Mouse (Mus musculus): Measurements from ENCODE around the gene Arrdc4. TPM values are rescaled to one million over a fixed set of nuclear protein-coding genes. Genes with fewer than 3 reads are reported as not detected.

Arrdc4 gene
- polyA plus RNA-seq (2015; fragmentation: Nextera tagmentation; extraction: Ambion mirVana) = 22.4 and 26.0 TPM in 2 replicates

DNA sequence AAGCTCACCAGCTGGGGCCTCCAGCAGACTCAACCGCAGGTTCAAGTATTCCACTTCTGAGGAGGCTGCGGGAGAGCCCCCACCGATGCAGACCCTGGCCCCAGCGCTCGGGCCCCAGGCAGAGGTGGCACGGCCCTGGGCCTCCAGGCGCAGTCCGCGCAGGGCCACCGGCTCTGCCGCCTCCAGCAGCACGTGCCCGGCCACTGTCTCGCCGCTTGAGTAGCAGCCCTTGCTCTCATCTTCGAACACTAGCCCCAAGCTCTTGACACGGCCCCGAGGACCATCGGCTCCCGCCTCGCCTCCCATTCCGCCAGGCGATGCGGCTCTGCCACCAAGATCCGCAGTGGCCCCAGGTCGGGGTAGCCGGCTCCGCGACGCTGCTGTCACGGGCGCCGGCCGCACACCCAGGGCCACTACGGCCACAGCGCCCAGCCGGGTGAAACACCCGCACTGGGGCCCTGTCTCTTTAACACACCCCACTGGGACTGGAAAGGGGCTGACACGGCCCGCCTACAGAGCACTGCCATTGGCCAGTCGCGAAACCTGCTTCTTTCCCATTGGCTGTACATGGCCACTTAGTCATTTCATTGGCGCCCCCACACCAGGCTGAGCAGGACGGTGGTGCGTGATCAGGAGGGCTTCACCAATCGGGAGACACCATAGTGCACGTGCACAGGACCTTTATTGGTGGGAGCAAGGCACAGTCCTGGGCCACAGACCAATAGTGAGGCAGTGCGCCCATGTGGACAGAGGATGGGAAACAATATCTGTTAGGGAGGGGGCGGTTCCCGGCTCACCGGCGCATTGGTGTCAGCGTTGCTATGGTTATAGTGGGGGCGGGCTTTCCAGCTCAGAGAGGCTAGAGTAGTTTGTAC lies at the start of gene Arrdc4:
TSS of gene Arrdc4 (minus strand) at position 481 of the 875 bp plus-strand sequence.
- H3K4me3 ChIP-seq = peak within 1 kb of the TSS; percentile 77
- H3K4me1 ChIP-seq (replicated peaks) = peaks cover 38% of the 10 kb centered on the region
- peaks cover 9% of the 10 kb centered on the region; the same call in 1 of the 2 replicates for H3K36me3 ChIP-seq
- ATAC-seq (ENCODE audit: low FRiP score, low read depth) = peak; percentile 100
- H3K27ac ChIP-seq (replicated peaks) = peak within 1 kb of the TSS; percentile 82
- H3K27me3 ChIP-seq = no peaks in the 10 kb centered on the region
- no peaks in the 10 kb centered on the region for H3K9me3 ChIP-seq
- peak within 1 kb of the TSS; percentile 77 for H3K9ac ChIP-seq
- under 1% methylated on average over 54 of the region's 54 CpGs for WGBS
- peak within 1 kb of the TSS; percentile 75 for H3K4me2 ChIP-seq

DNA sequence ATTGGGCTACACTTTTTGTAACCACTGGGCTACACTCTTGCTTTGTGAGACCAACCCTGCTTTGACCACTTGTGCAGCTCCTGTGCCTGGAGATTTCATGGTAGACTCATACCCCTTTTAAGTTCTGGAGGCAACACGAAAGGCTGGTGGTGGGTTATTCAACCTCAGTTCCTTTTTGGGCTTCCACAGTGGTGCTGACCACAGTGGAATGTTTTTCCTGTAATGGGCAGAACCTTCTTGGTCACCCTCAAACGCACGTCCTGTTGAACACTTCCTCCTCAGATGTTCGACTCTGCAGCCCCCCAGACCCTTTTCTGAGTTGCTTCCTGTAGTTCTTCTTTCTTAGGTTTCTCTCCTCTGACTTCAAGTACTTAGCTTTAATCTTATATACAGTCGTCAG lies 46.5 kb upstream of the Arrdc4 start:
- H3K4me1 ChIP-seq (replicated peaks) = no peaks in the 10 kb centered on the region
- no peaks in the 10 kb centered on the region for H3K9me3 ChIP-seq
- H3K9ac ChIP-seq = no peak overlapping the region
- no peaks in the 10 kb centered on the region for H3K27me3 ChIP-seq
- no peaks in the 10 kb centered on the region for H3K36me3 ChIP-seq
- no peak overlapping the region for H3K27ac ChIP-seq (replicated peaks)
- no peak overlapping the region for H3K4me3 ChIP-seq
- 78% methylated on average over 5 of the region's 5 CpGs for WGBS
- no peak overlapping the region for H3K4me2 ChIP-seq
- no peak for ATAC-seq (ENCODE audit: low FRiP score, low read depth)

DNA sequence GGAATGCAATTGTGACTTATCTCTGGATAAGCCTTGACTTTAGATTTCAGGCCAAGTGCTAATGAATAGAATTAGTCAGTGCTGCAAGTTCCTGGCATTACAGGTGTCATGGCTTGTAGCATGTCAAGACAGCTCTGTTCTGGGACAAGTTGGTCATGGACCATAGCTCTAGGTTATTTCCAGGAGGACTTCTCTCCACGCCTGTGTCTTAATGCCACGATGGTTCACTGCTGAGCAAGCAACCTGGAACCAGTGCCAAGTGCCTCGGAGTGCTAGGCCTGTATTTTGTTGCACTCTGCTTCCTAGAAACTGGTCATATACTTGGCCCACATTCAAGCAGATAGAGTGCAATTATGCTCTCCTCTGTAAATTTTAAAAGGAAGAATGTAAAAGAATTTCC lies 39.7 kb upstream of the Arrdc4 start:
- Histone ChIP-seq H3K4me2 (no peak overlapping the region), H3K4me3 (no peak overlapping the region), H3K9ac (no peak overlapping the region), H3K27ac (replicated peaks) (no peak overlapping the region), H3K36me3 (no peaks in the 10 kb centered on the region), H3K9me3 (no peaks in the 10 kb centered on the region), H3K27me3 (no peaks in the 10 kb centered on the region), H3K4me1 (replicated peaks) (no peaks in the 10 kb centered on the region)
- WGBS = 83% methylated on average over 3 of the region's 3 CpGs
- ATAC-seq (ENCODE audit: low FRiP score, low read depth) = no peak

DNA sequence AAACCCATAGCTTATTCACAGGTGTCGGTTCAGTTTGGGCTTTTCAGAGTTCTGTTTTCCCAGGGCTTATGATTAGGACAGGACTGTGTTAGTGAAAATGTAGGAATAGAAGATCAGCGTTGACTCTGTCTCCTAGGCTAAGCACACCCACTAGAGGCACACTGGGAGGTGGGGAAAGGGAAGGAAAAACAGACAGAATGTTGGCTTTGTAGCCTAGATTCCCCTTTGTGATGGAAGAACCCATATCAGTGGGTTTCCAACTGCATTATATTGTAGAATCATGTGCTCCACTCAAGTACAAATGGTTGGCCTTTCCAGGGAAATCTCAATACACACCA lies 22.7 kb upstream of the Arrdc4 start:
- Histone ChIP-seq H3K9me3 (no peaks in the 10 kb centered on the region), H3K4me2 (no peak overlapping the region), H3K27me3 (no peaks in the 10 kb centered on the region), H3K9ac (no peak overlapping the region), H3K36me3 (no peaks in the 10 kb centered on the region), H3K4me1 (replicated peaks) (no peaks in the 10 kb centered on the region), H3K27ac (replicated peaks) (no peak overlapping the region), H3K4me3 (no peak overlapping the region)
- 92% methylated on average over 2 of the region's 2 CpGs for whole genome bisulfite sequencing
- no peak for ATAC-seq (ENCODE audit: low FRiP score, low read depth)

DNA sequence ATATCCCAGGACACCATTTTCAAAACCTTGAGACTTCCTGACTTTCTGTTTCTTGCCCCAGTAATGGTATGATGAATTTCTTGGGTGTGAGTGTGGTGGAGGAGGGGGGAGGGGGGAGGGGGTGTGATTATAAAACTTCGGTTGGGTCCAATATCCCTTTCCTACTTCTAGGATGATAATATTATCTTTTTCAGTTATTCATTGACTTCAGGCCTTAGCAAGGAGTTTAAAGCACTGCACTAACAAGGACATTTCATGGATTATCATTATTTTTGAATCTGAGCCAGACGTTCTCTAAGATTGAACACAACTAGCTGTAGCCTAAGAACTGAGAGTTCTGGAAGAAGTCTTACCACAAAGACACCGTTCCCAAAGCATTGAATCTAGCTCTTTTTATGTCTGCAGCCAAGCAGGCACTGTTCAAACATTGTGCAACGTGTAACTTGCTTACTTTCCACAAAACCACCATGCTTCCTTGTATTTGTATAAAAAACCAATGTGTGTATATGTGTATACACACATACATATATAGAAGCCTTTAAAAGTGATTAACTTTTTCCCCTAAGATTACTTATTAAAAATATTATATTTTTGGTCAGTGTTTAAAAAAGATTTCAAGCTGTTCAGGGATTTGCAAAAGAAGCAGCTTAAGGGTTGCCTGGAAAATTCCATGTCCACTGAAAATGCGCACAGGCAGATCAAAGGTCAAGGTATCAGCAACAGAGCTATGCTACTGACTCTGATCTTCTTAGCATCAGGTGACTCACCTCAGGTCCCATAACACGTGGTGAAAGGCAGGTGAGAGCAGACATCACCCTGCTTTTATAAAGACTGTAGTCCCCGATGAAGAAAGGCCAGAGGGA lies 22.1 kb upstream of the Arrdc4 start:
- WGBS = 77% methylated on average over 7 of the region's 7 CpGs

DNA sequence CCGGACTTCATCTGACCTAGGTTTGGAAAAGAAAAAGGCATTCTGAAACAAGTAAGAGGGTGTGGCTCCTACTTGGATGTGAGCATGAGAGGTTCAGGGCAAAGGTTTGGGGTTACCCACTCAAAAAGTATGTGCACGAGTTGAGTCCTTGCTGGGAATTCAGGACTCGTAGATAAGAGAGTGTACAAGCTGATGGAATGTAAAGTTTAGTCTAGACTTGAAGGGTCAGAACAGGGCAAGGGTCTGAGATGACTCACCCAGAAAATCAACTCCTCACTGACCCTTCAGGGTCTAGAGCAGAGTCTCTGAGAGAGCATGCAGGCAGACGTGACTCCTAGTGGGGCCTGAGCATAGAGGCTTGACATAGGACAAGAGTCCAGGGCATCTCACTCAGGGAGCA lies 16.9 kb upstream of the Arrdc4 start:
- no peak overlapping the region for H3K27ac ChIP-seq (replicated peaks)
- no peak overlapping the region for H3K4me2 ChIP-seq
- H3K9me3 ChIP-seq = no peaks in the 10 kb centered on the region
- ATAC-seq (ENCODE audit: low FRiP score, low read depth) = no peak
- H3K36me3 ChIP-seq = no peaks in the 10 kb centered on the region
- H3K9ac ChIP-seq = no peak overlapping the region
- H3K4me1 ChIP-seq (replicated peaks) = no peaks in the 10 kb centered on the region
- no peaks in the 10 kb centered on the region for H3K27me3 ChIP-seq
- no peak overlapping the region for H3K4me3 ChIP-seq
- WGBS = 94% methylated on average over 4 of the region's 4 CpGs

More for the DNA sequence above, 22.1 kb upstream of the Arrdc4 start:
- H3K9ac ChIP-seq = no peak overlapping the region
- no peak for ATAC-seq (ENCODE audit: low FRiP score, low read depth)
- H3K4me2 ChIP-seq = no peak overlapping the region
- no peaks in the 10 kb centered on the region for H3K36me3 ChIP-seq
- H3K4me3 ChIP-seq = no peak overlapping the region
- no peaks in the 10 kb centered on the region for H3K27me3 ChIP-seq
- H3K27ac ChIP-seq (replicated peaks) = no peak overlapping the region
- no peaks in the 10 kb centered on the region for H3K9me3 ChIP-seq
- no peaks in the 10 kb centered on the region for H3K4me1 ChIP-seq (replicated peaks)

DNA sequence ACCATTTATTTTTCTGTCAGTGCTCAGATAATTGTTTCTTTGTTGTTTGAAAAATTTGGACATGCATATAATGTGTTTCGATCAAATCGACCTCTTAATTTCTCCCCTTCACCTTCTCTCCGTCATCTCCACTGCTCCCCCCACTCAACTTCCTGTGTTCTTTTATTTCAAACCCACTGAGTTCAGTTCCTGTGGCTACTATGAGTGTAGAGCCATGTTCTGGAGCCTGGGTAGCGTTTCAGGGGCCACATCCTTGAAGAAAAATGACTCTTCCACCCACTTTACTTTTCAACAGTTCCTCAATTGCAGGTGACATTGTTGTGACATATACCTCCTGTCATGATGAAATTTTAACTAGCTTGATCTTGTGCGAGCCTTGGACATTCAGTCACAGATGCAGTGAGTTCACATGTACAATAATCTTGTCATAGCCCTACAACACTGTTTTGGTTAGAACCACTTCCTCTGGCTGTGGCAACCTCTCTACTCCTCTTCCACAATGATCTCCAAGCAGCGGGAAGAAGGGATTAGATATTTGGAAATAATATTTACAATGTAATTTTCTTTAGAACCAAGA lies 10.2 kb upstream of the Arrdc4 start:
- H3K9me3 ChIP-seq = no peaks in the 10 kb centered on the region
- no peak overlapping the region for H3K9ac ChIP-seq
- ATAC-seq (ENCODE audit: low FRiP score, low read depth) = no peak
- no peak overlapping the region for H3K4me2 ChIP-seq
- H3K4me1 ChIP-seq (replicated peaks) = no peaks in the 10 kb centered on the region
- H3K4me3 ChIP-seq = no peak overlapping the region
- WGBS = 80% methylated on average over 6 of the region's 6 CpGs
- H3K36me3 ChIP-seq = no peaks in the 10 kb centered on the region
- H3K27me3 ChIP-seq = no peaks in the 10 kb centered on the region
- H3K27ac ChIP-seq (replicated peaks) = no peak overlapping the region

DNA sequence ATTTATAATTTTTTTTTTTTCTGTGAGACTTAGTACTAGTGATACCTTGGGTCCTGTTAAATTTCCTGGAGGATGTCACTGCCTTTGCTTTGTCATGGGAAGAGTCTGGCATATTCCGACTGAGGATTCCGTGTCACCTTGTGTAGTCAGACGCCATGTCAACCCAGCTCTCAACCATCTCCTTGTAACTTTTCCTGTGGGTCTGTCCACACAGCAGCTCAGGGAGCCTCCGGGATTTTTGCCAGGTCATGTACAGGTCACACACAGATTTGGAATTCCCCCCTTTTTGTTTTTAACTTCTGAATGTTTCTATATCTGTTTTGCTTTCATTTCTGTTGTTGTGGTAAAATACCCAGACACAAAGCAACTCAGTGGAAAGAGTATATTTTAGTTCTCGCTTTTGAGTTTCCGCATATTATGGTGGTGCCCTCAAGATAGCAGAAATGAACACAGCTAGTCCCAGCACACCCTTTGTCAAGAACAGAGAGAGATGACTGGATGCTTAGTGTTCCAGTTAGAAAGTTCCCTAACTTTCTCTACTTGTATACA lies 7.7 kb upstream of the Arrdc4 start:
- no peak overlapping the region for H3K27ac ChIP-seq (replicated peaks)
- no peaks in the 10 kb centered on the region for H3K4me1 ChIP-seq (replicated peaks)
- no peak overlapping the region for H3K4me3 ChIP-seq
- no peak for ATAC-seq (ENCODE audit: low FRiP score, low read depth)
- 92% methylated on average over 6 of the region's 6 CpGs for WGBS
- H3K27me3 ChIP-seq = no peaks in the 10 kb centered on the region
- H3K9me3 ChIP-seq = no peaks in the 10 kb centered on the region
- H3K36me3 ChIP-seq = no peaks in the 10 kb centered on the region
- no peak overlapping the region for H3K9ac ChIP-seq
- H3K4me2 ChIP-seq = no peak overlapping the region

DNA sequence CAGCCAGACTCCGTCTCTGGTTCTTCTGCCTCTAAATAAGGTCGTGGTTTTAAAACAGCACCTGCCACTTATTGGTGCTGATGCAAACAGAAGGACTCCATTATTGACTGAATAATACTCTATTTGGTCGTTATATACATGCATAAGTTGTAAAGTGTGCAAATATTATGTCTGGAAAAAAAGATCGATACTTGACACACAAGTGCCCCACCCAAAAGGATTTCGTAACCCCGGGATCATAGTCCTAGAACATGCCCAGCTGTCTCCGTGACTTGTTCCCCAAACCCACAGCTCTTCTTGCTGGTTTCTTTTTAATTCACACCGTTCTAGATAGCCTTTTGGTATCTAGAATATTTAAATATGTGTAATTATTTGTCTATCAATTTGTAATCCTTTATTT lies 878 bp upstream of the Arrdc4 start:
- Histone ChIP-seq H3K4me3 (peak overlapping the region; percentile 77), H3K4me2 (peak overlapping the region; percentile 53), H3K27ac (replicated peaks) (peak overlapping the region; percentile 54; the same call in 1 of the 2 replicates), H3K9ac (no peak overlapping the region), H3K27me3 (no peaks in the 10 kb centered on the region), H3K4me1 (replicated peaks) (peaks cover 36% of the 10 kb centered on the region), H3K9me3 (no peaks in the 10 kb centered on the region), H3K36me3 (peaks cover under 1% of the 10 kb centered on the region; the same call in 1 of the 2 replicates)
- 70% methylated on average over 8 of the region's 8 CpGs for WGBS
- ATAC-seq (ENCODE audit: low FRiP score, low read depth) = no peak

DNA sequence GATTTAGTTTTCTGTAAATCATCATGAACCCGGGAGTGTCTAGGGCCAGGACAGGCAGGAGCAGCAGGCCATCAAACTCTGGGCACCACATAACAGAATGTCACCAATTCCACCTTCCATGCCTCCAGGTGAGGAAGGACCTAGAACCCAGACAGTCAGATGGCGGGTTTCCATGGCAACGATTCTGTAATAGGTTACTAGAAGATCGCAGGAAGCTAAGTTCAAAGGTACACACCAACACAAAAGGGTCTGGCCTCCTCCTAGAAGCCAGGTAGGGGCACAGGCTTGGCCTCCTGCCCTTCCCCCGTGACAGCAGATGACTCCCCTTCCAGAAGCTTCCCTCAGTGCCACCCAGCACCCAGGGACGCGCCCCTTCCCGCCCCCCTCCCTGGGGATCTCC lies 680 bp downstream of the Arrdc4 start:
- Histone ChIP-seq H3K9ac (peak overlapping the region; percentile 77), H3K4me2 (peak overlapping the region; percentile 75), H3K4me3 (peak overlapping the region; percentile 77), H3K27me3 (no peaks in the 10 kb centered on the region), H3K36me3 (peaks cover 9% of the 10 kb centered on the region), H3K9me3 (no peaks in the 10 kb centered on the region), H3K4me1 (replicated peaks) (peaks cover 38% of the 10 kb centered on the region), H3K27ac (replicated peaks) (peak overlapping the region; percentile 82)
- no peak for ATAC-seq (ENCODE audit: low FRiP score, low read depth)
- 15% methylated on average over 8 of the region's 8 CpGs for WGBS

DNA sequence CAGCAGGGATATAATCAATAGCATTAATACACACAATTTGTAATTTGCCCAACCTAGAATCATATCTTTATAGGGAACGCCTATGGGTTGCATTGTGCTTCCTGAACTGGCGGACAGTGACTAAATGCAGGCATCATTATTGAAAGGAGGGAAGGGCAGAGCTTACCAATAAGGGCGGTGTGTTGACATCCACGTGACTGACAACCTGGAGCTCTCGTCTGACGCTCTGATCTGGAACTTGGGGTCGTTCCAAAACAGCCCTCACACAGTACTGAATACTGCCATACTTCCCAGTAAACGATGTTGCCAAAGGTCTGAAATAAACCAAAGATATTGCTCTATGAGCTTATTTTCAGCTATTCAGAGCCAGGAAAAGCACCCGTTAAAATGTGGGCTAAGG lies 4.4 kb downstream of the Arrdc4 start:
- Histone ChIP-seq H3K27ac (replicated peaks) (no peak overlapping the region), H3K36me3 (peaks cover 44% of the 10 kb centered on the region), H3K27me3 (no peaks in the 10 kb centered on the region), H3K4me3 (no peak overlapping the region), H3K9ac (no peak overlapping the region), H3K4me1 (replicated peaks) (peaks cover 34% of the 10 kb centered on the region), H3K4me2 (no peak overlapping the region), H3K9me3 (no peaks in the 10 kb centered on the region)
- no peak for ATAC-seq (ENCODE audit: low FRiP score, low read depth)
- WGBS = 76% methylated on average over 9 of the region's 9 CpGs

DNA sequence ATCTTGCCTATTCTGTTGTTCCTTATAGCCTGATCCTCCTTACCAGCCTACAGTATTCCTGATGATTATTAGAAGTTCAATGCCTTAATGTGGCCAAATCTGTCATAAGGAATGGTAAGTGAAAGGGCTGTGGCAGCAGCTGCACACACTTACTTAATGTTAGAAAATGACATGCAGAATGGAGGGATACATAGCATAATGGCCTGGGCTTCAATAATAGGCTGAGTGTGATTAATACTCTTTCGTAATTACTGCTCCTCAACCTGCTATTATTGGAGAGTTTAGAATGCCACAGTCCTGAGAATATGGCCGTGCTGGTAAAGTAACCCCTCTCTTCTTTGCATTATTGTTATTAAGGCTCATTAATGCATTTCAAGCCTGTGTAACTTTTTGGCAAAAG lies 4.8 kb downstream of the Arrdc4 start:
- ATAC-seq (ENCODE audit: low FRiP score, low read depth) = no peak
- WGBS = 62% methylated on average over 2 of the region's 2 CpGs
- H3K9ac ChIP-seq = no peak overlapping the region
- H3K4me2 ChIP-seq = no peak overlapping the region
- H3K27ac ChIP-seq (replicated peaks) = no peak overlapping the region
- H3K27me3 ChIP-seq = no peaks in the 10 kb centered on the region
- H3K4me1 ChIP-seq (replicated peaks) = peaks cover 32% of the 10 kb centered on the region
- no peaks in the 10 kb centered on the region for H3K9me3 ChIP-seq
- H3K36me3 ChIP-seq = peaks cover 48% of the 10 kb centered on the region
- H3K4me3 ChIP-seq = no peak overlapping the region
